Mouse (Mus musculus) splenic B cell, adult 2 months (primary cell): ENCODE results near the gene Poc5.

ENCODE experiments used
- DNase-seq: peaks from one replicate; pipeline ENCODE4 v3.0.0-alpha.2; 2011; ENCODE audit warnings: low read depth, low spot score
- H3K27me3 ChIP-seq: 2 replicates; pipeline ENCODE4 v1.6.1; 2012; ENCODE audit warnings: mild to moderate bottlenecking, low read length, moderate library complexity, mixed read lengths; ENCODE audit not compliant: control insufficient read depth, poor library complexity, insufficient read depth, severe bottlenecking
- H3K36me3 ChIP-seq: 2 replicates; pipeline ENCODE4 v1.6.1; 2012; ENCODE audit warnings: mild to moderate bottlenecking, low read length, moderate library complexity, mixed read lengths; ENCODE audit not compliant: control insufficient read depth, poor library complexity, insufficient read depth, severe bottlenecking

Gene Poc5

DNA sequence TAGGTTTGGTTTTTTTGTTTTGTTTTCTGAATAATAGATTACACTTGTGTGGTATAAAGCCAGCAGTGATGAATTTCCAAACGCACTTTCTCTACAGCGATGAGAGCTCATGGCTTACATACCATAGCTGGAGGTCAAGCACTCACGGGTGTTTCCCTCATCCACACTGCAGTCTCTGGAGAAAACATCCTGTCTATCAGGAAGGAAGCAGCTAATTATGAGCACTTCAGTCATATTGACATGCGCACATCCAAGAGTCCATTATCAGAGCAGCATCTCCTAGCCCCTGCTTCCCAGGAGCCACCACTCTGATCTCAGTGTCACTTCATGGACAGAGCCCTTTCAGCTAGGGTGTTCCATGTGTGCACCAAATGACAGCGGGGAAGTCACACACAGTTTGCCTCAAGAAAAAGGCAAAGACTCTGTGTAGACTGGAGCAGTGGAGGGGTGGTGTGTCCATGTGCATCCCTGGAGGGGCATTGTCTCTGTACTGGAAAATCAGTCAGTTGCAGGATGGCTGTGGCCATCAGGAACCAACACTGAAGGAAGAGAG is 29.2 kb downstream of the Poc5 start:
- DNase-seq: no peak
- Histone ChIP-seq H3K27me3 (no peaks in the 10 kb centered on the region), H3K36me3 (peaks cover 20% of the 10 kb centered on the region)

DNA sequence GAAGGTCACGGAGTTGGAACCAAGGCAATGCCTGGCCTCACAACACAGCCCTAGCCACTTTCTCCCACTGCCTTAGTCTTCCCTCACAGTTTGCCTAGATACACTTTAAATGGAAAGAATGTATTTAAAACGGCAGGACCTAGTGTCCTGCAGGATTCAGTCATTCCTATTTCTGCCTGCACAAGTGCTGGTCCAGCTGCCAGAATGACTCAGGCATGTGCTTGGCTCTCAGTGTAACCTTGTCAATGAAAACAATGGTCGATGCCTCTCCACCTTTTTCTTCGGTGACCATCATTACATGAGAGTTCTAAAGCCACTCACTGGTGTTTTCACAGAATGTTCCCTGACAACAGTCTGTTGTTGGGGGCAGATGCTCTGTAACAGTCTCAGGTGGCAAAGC is 30.4 kb downstream of the Poc5 start:
- Histone ChIP-seq H3K27me3 (no peaks in the 10 kb centered on the region), H3K36me3 (peaks cover 19% of the 10 kb centered on the region)
- DNase-seq: no peak

DNA sequence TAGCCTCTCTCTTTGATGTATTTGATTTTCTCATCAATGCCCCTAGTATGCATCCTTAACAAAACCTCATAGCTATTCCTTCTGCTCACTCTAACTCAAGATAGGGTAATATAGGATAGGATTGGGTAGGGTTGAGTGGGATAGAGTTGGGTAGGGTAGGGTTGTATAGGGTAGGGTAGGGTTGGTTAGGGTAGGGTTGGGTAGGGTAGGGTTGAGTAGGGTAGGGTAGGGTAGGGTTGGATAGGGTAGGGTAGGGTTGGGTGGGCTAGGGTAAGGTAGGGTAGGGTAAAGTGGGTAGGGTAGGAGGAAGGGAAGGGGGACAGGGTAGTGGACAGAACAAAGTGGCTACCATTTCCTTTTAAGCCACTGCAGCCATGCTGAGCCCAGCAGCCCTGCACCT is 33.1 kb downstream of the Poc5 start:
- 0 out of 2 replicates have a peak, but pooled peaks cover 4% of the 10 kb centered on the region for H3K36me3 ChIP-seq
- H3K27me3 ChIP-seq: no peaks in the 10 kb centered on the region
- no peak for DNase-seq

DNA sequence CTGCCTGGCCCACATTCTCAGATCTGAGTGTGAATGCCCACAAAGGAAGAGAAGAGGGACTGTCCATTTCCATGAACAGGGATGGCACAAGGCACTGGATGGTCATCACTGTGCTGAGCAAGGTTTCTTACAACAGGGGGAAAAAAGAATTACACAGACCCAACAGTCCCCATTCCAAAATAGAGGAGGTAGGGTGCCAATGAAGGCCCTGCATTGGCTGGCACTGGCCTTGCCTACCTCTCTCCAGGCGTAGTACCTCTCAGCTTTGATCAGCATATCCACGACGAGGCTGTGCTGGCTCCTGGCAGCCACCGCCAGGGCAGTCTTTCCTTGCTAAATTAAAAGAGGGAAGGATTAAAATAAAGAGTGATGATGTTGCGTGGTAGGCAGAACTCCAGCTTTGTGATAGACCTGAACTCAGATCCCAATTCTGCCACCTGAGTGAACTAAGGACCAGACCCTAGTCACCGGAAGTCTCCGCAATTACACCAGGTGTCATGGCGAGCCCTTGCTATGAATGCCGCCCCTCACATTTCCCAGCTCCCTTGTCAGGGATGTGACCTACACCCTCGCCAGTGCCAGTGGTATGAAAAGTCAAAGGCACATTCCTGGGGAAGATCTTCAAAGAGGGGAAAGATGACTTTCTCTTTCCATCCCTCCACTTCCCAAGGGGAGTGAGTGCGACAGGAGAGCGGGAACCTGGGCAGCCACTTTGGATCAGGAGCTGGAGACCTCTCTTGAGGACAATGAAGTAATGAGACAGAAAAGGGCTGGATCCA is 36.6 kb downstream of the Poc5 start:
- Histone ChIP-seq H3K36me3 (no peaks in the 10 kb centered on the region), H3K27me3 (no peaks in the 10 kb centered on the region)
- no peak for DNase-seq

DNA sequence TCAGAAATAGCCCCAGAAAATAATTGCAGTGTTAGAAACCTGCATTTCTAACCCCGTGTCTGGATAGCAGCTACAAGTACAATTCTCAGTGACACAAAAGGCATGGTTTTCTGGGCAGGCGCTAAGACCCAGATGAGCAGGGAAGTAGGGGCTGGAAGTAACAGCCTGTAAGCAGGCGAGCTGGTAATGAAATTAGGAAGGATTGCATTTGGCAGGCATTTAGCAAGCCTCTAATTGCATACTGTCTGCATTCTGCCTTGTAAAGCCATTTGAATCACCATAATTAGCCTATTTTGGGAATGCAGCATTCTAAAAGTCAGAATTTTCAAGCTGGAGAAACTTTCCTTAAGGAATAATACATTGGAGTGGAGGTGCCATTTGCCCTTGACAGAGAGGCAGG is 38.0 kb downstream of the Poc5 start:
- no peaks in the 10 kb centered on the region for H3K27me3 ChIP-seq
- no peak for DNase-seq
- H3K36me3 ChIP-seq: no peaks in the 10 kb centered on the region

DNA sequence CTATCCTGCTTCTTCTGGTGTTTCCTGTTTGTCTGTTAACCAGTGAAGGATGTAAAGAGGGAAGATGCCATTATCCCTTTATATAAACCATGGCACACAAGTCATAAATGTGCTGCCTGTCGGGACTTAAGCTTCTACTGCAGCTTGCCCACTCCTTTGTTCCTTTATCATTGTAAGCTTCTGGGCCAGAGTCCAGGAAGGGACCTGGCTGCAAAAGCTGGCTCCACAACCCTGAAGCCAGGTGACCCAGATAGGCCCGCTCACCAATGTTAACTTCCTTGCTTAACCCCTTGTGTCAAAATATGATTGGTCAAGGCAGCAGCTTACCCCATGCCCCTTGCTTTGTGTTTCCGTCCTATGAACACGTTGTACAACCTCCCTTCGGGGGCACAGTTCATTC is 40.4 kb downstream of the Poc5 start:
- DNase-seq: no peak
- Histone ChIP-seq H3K27me3 (no peaks in the 10 kb centered on the region), H3K36me3 (no peaks in the 10 kb centered on the region)

DNA sequence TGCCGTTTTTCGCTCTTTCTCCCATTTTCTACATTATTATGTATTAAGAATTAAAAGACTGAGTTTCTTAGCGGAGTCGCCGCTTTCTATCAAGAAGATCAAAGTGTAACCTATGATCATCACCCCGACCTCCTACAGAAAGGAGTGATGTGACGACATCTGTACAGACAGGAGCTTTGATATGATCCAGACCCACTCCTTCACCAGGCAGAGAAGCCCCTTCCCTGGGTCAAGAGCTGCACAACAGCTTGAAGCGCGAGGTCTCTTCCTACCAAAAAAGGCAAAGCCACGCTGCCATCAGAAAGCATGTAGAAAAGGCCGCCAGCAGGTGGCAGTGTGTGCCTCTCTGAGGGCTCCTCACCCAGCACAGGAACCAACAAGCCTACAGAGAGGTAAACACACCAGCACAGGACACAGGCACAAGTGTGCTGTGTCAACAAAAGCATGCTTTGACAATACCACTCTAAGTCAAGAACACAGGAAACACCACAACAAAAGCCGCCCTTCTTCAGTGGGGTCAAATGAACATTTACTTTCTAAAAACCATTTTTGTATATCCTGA is 43.6 kb downstream of the Poc5 start:
- peak; percentile 87 for DNase-seq
- Histone ChIP-seq H3K36me3 (no peaks in the 10 kb centered on the region), H3K27me3 (no peaks in the 10 kb centered on the region)

GRCm38 (mm10) chr13:96432376-96432811 is 44.3 kb downstream of the Poc5 start:
- H3K27me3 ChIP-seq: no peaks in the 10 kb centered on the region
- no peaks in the 10 kb centered on the region for H3K36me3 ChIP-seq
- no peak for DNase-seq

GRCm38 (mm10) chr13:96433041-96433440 is 44.9 kb downstream of the Poc5 start:
- DNase-seq: no peak
- Histone ChIP-seq H3K27me3 (no peaks in the 10 kb centered on the region), H3K36me3 (no peaks in the 10 kb centered on the region)

DNA sequence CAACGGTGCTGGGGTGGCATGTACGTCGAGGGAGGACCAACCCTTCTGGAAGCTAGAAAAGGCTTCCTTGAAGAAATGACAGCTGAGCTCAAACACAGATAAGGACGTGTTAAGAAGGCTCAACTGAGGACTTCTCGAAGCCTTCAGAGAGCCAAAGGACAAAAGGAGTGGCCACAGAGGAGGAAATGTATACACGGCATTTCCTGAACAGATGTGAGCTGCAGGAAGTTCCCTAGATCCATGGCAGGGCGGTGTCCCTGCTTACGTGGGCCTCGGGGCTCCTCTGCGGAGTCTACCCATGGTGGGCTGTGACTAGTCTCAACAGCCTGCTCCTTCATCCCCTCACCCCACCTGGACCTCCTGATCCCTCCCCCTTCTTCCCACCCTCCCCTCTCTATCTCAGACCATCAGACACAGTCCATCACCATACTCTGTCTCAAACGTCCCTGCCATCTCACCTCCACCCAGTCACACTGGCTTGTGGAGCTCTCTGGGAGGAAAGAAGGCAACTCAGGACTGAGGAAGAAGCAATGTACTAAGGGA is 45.6 kb downstream of the Poc5 start:
- H3K36me3 ChIP-seq: no peaks in the 10 kb centered on the region
- no peaks in the 10 kb centered on the region for H3K27me3 ChIP-seq
- DNase-seq: peak; percentile 27

DNA sequence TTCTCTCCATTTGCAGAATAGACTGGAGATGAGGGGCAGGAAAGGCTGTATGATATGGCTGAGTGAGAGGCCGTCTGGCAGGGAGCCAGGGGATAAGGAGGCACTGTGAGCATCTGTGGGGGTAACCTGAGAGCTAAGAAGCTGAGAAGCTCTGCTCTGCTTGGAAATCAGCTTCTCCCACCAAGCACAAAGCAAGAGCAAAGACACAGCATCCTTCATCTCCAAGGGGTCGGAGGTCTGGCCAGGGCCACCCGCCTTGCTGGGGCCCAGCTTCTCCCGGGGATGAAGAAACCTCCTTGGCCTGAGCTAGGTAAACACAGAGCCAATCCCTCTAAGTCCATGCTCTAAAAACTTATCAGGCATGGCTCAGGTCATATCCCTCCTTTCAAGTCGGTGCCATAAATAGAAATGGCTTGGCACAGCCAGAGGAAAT is 46.8 kb downstream of the Poc5 start:
- Histone ChIP-seq H3K27me3 (no peaks in the 10 kb centered on the region), H3K36me3 (no peaks in the 10 kb centered on the region)
- DNase-seq: no peak

DNA sequence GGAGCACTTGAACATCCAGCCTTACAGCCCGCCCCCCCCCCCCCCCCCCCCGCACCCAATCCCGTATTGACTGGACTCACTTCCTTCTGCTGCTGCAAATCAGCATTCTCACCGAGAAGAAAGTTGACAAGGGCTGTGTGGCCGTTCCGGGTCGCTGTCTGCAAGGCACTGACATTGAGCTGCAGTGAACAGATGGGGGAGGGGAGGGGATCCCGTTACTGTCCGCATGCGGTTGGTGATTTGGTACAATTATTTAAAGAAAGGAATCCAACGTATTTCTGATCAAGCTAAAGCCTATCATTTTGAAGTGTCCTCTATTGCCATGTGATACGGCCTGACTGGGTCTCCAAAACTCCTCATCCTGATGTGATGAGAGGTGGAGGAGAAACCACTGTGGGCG is 47.7 kb downstream of the Poc5 start:
- DNase-seq: peak; percentile 11
- no peaks in the 10 kb centered on the region for H3K27me3 ChIP-seq
- H3K36me3 ChIP-seq: no peaks in the 10 kb centered on the region

DNA sequence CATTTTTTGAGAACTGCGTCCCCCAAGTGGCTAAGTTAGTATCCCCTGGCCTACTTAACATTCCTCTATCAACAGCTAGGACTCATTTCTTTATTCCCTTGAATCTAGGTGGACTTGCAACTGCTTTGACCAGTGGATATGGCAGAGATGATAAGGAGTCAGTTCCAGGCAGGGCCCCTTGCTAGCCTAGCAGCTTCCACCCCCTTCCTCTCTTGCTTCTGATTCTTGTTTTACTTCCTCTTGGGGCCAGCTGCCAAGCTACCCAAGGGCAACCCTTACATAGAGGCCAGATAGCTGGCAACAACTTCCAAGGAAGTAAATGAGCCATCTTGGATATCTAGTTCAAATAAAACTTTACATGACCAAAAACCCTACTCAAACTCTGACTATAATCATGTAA is 48.8 kb downstream of the Poc5 start:
- Histone ChIP-seq H3K36me3 (no peaks in the 10 kb centered on the region), H3K27me3 (no peaks in the 10 kb centered on the region)
- DNase-seq: peak; percentile 8

- DNase-seq: no peak
- no peaks in the 10 kb centered on the region for H3K27me3 ChIP-seq
- no peaks in the 10 kb centered on the region for H3K36me3 ChIP-seq
Observed at GRCm38 (mm10) chr13:96440436-96440835, 52.3 kb downstream of the Poc5 start.

DNA sequence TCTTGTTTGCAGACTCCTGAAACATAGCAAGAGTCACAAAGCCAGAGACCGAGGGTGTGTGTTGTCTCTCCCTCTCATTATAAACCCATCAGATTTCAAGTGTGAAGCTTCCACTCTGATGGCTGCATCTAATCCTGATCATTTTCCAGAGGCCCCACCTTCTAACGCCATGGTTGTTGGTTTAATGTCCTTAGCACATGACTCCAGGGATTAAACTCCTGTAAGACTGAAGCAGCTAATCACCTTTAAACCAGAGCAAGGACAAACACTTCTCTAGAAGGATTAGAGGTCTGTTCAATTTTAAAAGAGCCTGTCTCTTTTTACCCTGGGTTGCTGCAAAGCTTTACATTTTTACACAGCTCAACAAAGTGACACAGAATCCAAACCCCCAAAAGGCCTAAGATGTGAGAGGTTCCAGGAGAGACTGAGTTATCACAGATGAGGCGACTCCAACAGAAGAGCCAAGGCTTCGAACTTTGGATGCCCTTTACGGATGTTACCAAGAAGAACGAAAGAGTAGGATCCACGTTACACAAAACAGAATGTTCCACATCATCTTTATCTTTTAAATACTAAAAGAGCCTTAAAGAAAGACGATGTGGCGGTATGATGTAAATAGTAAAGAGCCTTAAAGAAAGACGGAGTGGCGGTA is 62.2 kb downstream of the Poc5 start:
- Histone ChIP-seq H3K27me3 (no peaks in the 10 kb centered on the region), H3K36me3 (no peaks in the 10 kb centered on the region)
- DNase-seq: no peak
